Mouse (Mus musculus): ENCODE measurements at regions not wholly inside any gene's neighbourhood (a gene's known extent, or its start where the extent isn't known, plus 50 kb on each side); places are given as distances from the start of the nearest gene placed in this dataset.

- ATAC-seq (replicated peaks in 1 of 2; ENCODE audit: insufficient read depth in 1 of 2, low FRiP score in 2 of 2, low TSS enrichment in 1 of 2, low read depth in 1 of 2, poor library complexity in 2 of 2, severe bottlenecking in 2 of 2), result no peak
Measured at GRCm38 (mm10) chr15:31805522-31805921, 203.9 kb downstream of the Fam173b start.

- no peak for ATAC-seq (replicated peaks in 1 of 2; ENCODE audit: insufficient read depth in 1 of 2, low FRiP score in 2 of 2, low TSS enrichment in 1 of 2, low read depth in 1 of 2, poor library complexity in 2 of 2, severe bottlenecking in 2 of 2)
Measured at GRCm38 (mm10) chr15:31815551-31815950, 213.9 kb downstream of the Fam173b start.

GRCm38 (mm10) chr15:31819219-31819618 is 217.6 kb downstream of the Fam173b start:
- ATAC-seq (replicated peaks in 1 of 2; ENCODE audit: insufficient read depth in 1 of 2, low FRiP score in 2 of 2, low TSS enrichment in 1 of 2, low read depth in 1 of 2, poor library complexity in 2 of 2, severe bottlenecking in 2 of 2), result no peak

GRCm38 (mm10) chr15:31827219-31827618 is 225.6 kb downstream of the Fam173b start:
- ATAC-seq (replicated peaks in 1 of 2; ENCODE audit: insufficient read depth in 1 of 2, low FRiP score in 2 of 2, low TSS enrichment in 1 of 2, low read depth in 1 of 2, poor library complexity in 2 of 2, severe bottlenecking in 2 of 2), result no peak

GRCm38 (mm10) chr15:31841519-31841918 is 239.9 kb downstream of the Fam173b start:
- no peak for ATAC-seq (replicated peaks in 1 of 2; ENCODE audit: insufficient read depth in 1 of 2, low FRiP score in 2 of 2, low TSS enrichment in 1 of 2, low read depth in 1 of 2, poor library complexity in 2 of 2, severe bottlenecking in 2 of 2)

GRCm38 (mm10) chr15:31854764-31855163 is 253.1 kb downstream of the Fam173b start:
- ATAC-seq (replicated peaks in 1 of 2; ENCODE audit: insufficient read depth in 1 of 2, low FRiP score in 2 of 2, low TSS enrichment in 1 of 2, low read depth in 1 of 2, poor library complexity in 2 of 2, severe bottlenecking in 2 of 2), result no peak

- no peak for ATAC-seq (replicated peaks in 1 of 2; ENCODE audit: insufficient read depth in 1 of 2, low FRiP score in 2 of 2, low TSS enrichment in 1 of 2, low read depth in 1 of 2, poor library complexity in 2 of 2, severe bottlenecking in 2 of 2)
Measured at GRCm38 (mm10) chr15:31855188-31855587, 253.5 kb downstream of the Fam173b start.

- no peak for ATAC-seq (replicated peaks in 1 of 2; ENCODE audit: insufficient read depth in 1 of 2, low FRiP score in 2 of 2, low TSS enrichment in 1 of 2, low read depth in 1 of 2, poor library complexity in 2 of 2, severe bottlenecking in 2 of 2)
Measured at GRCm38 (mm10) chr15:31869100-31869499, 267.4 kb downstream of the Fam173b start.

- no peak for ATAC-seq (replicated peaks in 1 of 2; ENCODE audit: insufficient read depth in 1 of 2, low FRiP score in 2 of 2, low TSS enrichment in 1 of 2, low read depth in 1 of 2, poor library complexity in 2 of 2, severe bottlenecking in 2 of 2)
Measured at GRCm38 (mm10) chr15:31869673-31870417, 268.2 kb downstream of the Fam173b start.

- no peak for ATAC-seq (replicated peaks in 1 of 2; ENCODE audit: insufficient read depth in 1 of 2, low FRiP score in 2 of 2, low TSS enrichment in 1 of 2, low read depth in 1 of 2, poor library complexity in 2 of 2, severe bottlenecking in 2 of 2)
Measured at GRCm38 (mm10) chr15:31875436-31875835, 273.8 kb downstream of the Fam173b start.

- no peak for ATAC-seq (replicated peaks in 1 of 2; ENCODE audit: insufficient read depth in 1 of 2, low FRiP score in 2 of 2, low TSS enrichment in 1 of 2, low read depth in 1 of 2, poor library complexity in 2 of 2, severe bottlenecking in 2 of 2)
Measured at GRCm38 (mm10) chr15:31880479-31880878, 278.8 kb downstream of the Fam173b start.

GRCm38 (mm10) chr15:31882331-31882730 is 280.7 kb downstream of the Fam173b start:
- no peak for ATAC-seq (replicated peaks in 1 of 2; ENCODE audit: insufficient read depth in 1 of 2, low FRiP score in 2 of 2, low TSS enrichment in 1 of 2, low read depth in 1 of 2, poor library complexity in 2 of 2, severe bottlenecking in 2 of 2)

- no peak for ATAC-seq (replicated peaks in 1 of 2; ENCODE audit: insufficient read depth in 1 of 2, low FRiP score in 2 of 2, low TSS enrichment in 1 of 2, low read depth in 1 of 2, poor library complexity in 2 of 2, severe bottlenecking in 2 of 2)
Measured at GRCm38 (mm10) chr15:31883516-31883915, 281.9 kb downstream of the Fam173b start.

GRCm38 (mm10) chr15:31898904-31899650 is 278.0 kb upstream of the Tas2r119 start:
- ATAC-seq (replicated peaks in 1 of 2; ENCODE audit: insufficient read depth in 1 of 2, low FRiP score in 2 of 2, low TSS enrichment in 1 of 2, low read depth in 1 of 2, poor library complexity in 2 of 2, severe bottlenecking in 2 of 2), result no peak

GRCm38 (mm10) chr15:31900325-31900724 is 276.8 kb upstream of the Tas2r119 start:
- no peak for ATAC-seq (replicated peaks in 1 of 2; ENCODE audit: insufficient read depth in 1 of 2, low FRiP score in 2 of 2, low TSS enrichment in 1 of 2, low read depth in 1 of 2, poor library complexity in 2 of 2, severe bottlenecking in 2 of 2)

GRCm38 (mm10) chr15:31908432-31908831 is 268.7 kb upstream of the Tas2r119 start:
- no peak for ATAC-seq (replicated peaks in 1 of 2; ENCODE audit: insufficient read depth in 1 of 2, low FRiP score in 2 of 2, low TSS enrichment in 1 of 2, low read depth in 1 of 2, poor library complexity in 2 of 2, severe bottlenecking in 2 of 2)

GRCm38 (mm10) chr15:31911978-31912377 is 265.1 kb upstream of the Tas2r119 start:
- no peak for ATAC-seq (replicated peaks in 1 of 2; ENCODE audit: insufficient read depth in 1 of 2, low FRiP score in 2 of 2, low TSS enrichment in 1 of 2, low read depth in 1 of 2, poor library complexity in 2 of 2, severe bottlenecking in 2 of 2)

- no peak for ATAC-seq (replicated peaks in 1 of 2; ENCODE audit: insufficient read depth in 1 of 2, low FRiP score in 2 of 2, low TSS enrichment in 1 of 2, low read depth in 1 of 2, poor library complexity in 2 of 2, severe bottlenecking in 2 of 2)
Measured at GRCm38 (mm10) chr15:31921485-31921884, 255.6 kb upstream of the Tas2r119 start.

GRCm38 (mm10) chr15:31960301-31960700 is 216.8 kb upstream of the Tas2r119 start:
- no peak for ATAC-seq (replicated peaks in 1 of 2; ENCODE audit: insufficient read depth in 1 of 2, low FRiP score in 2 of 2, low TSS enrichment in 1 of 2, low read depth in 1 of 2, poor library complexity in 2 of 2, severe bottlenecking in 2 of 2)
